Mouse (Mus musculus) ES-E14 (cell line): Measurements from ENCODE around the gene Casq1.

ENCODE experiments used
- CHD2 ChIP-seq: IDR thresholded peaks from 2 replicates; pipeline ENCODE4 v1.6.1; 2014; ENCODE audit warnings: mild to moderate bottlenecking, low read depth, low read length, inconsistent platforms
- HCFC1 ChIP-seq: IDR thresholded peaks from 2 replicates; pipeline ENCODE4 v1.6.1; 2012; ENCODE audit warnings: low read length, inconsistent platforms, borderline replicate concordance; ENCODE audit not compliant: insufficient read depth
- MAFK ChIP-seq: IDR thresholded peaks from 2 replicates; pipeline ENCODE4 v1.6.1; 2014; ENCODE audit warnings: mild to moderate bottlenecking, low read depth, low read length, inconsistent platforms; ENCODE audit not compliant: insufficient read depth
- ZC3H11A ChIP-seq: IDR thresholded peaks from 2 replicates; pipeline ENCODE4 v1.6.1; 2012; ENCODE audit warnings: low read depth, mild to moderate bottlenecking, inconsistent platforms, low read length, borderline replicate concordance
- ZNF384 ChIP-seq: IDR thresholded peaks from 2 replicates; pipeline ENCODE4 v1.6.1; 2012; ENCODE audit warnings: low read depth, low read length, inconsistent platforms

GRCm38 (mm10) chr1:172219451-172220406, at the start of gene Casq1:
- TF ChIP-seq MAFK (no peak), ZNF384 (no peak), CHD2 (no peak), ZC3H11A (no peak), HCFC1 (no peak)
